Mouse (Mus musculus) neural tube, embryonic 14.5 days (tissue): Measurements from ENCODE around the gene Mdm4. TPM values are rescaled to one million over a fixed set of nuclear protein-coding genes. Genes with fewer than 3 reads are reported as not detected.

Source experiments
- ATAC-seq: fragments of 200-750 bp; cut with Nextera tagmentation; 2 replicates; pipeline ENCODE4 v1.8.0; 2017; ENCODE audit warnings: low read depth, mild to moderate bottlenecking, moderate TSS enrichment, moderate library complexity
- H3K27ac ChIP-seq: fragments of 300-500 bp; sonication (generic); 2 replicates; pipeline ENCODE4 v1.5.1; 2014; ENCODE audit warnings: low read depth, mild to moderate bottlenecking, control low read depth, low read length, moderate library complexity, mixed read lengths
- H3K27me3 ChIP-seq: fragments of 300-500 bp; sonication (generic); 2 replicates; pipeline ENCODE4 v1.6.1; 2014; ENCODE audit warnings: low read length; ENCODE audit not compliant: control insufficient read depth, insufficient read depth
- H3K36me3 ChIP-seq: fragments of 300-500 bp; sonication (generic); 2 replicates; pipeline ENCODE4 v1.6.1; 2014; ENCODE audit warnings: low read length, mixed read lengths; ENCODE audit not compliant: control insufficient read depth, insufficient read depth
- H3K4me1 ChIP-seq: fragments of 300-500 bp; sonication (generic); 2 replicates; pipeline ENCODE4 v1.6.1; 2014; ENCODE audit warnings: low read length; ENCODE audit not compliant: control insufficient read depth, insufficient read depth
- H3K4me2 ChIP-seq: fragments of 300-500 bp; sonication (generic); 2 replicates; pipeline ENCODE4 v1.6.1; 2014; ENCODE audit warnings: mild to moderate bottlenecking, low read depth, low read length, control low read depth
- H3K4me3 ChIP-seq: fragments of 300-500 bp; sonication (generic); 2 replicates; pipeline ENCODE4 v1.5.1; 2014; ENCODE audit warnings: low read depth, low read length, control low read depth, mixed read lengths
- H3K9ac ChIP-seq: fragments of 300-500 bp; sonication (generic); replicated peaks from 2 replicates; pipeline ENCODE4 v1.6.1; 2014; ENCODE audit warnings: low read depth, mild to moderate bottlenecking, control low read depth, low read length, mixed read lengths
- H3K9me3 ChIP-seq: fragments of 300-500 bp; sonication (generic); 2 replicates; pipeline ENCODE4 v1.6.1; 2016; ENCODE audit warnings: low read length; ENCODE audit not compliant: control insufficient read depth
- WGBS: fragments of 180-500 bp; shearing (Covaris S2); extraction: QIAGEN DNeasy Blood & Tissue Kit; methylation state at CpG from one replicate; pipeline ENCODE4 v1.1.7; 2014; 5-methylcytosine and 5-hydroxymethylcytosine counted together
- polyA plus RNA-seq: library from polyadenylated mRNA; unstranded; fragments of >200 nt; fragmentation: Nextera tagmentation; extraction: Ambion mirVana; gene quantifications from 2 replicates; pipeline ENCODE4 v1.2.1, GENCODE M21; 2014

The Mdm4 gene
- polyA plus RNA-seq, 1 experiment from 2014 or later, result 78.8 TPM

- no peak for ATAC-seq
- H3K27ac ChIP-seq, result no peak overlapping the region
Observed at GRCm38 (mm10) chr1:133019312-133019711, 11.0 kb downstream of the Mdm4 start.

GRCm38 (mm10) chr1:133018580-133018979 lies 11.8 kb downstream of the Mdm4 start:
- no peaks in the 10 kb centered on the region for H3K4me1 ChIP-seq
- no peaks in the 10 kb centered on the region for H3K27me3 ChIP-seq
- no peak overlapping the region for H3K4me2 ChIP-seq
- 91% methylated on average over 2 of the region's 2 CpGs for WGBS
- no peak for ATAC-seq
- no peak overlapping the region for H3K4me3 ChIP-seq
- peaks cover 8% of the 10 kb centered on the region; the same call in 1 of the 2 replicates for H3K36me3 ChIP-seq
- no peaks in the 10 kb centered on the region for H3K9me3 ChIP-seq
- no peak overlapping the region for H3K9ac ChIP-seq
- H3K27ac ChIP-seq, result no peak overlapping the region

More at GRCm38 (mm10) chr1:133019312-133019711, 11.0 kb downstream of the Mdm4 start:
- Histone ChIP-seq H3K27me3 (no peaks in the 10 kb centered on the region), H3K9me3 (no peaks in the 10 kb centered on the region), H3K4me2 (no peak overlapping the region), H3K4me1 (peaks cover 4% of the 10 kb centered on the region), H3K9ac (no peak overlapping the region), H3K4me3 (no peak overlapping the region), H3K36me3 (peaks cover 7% of the 10 kb centered on the region; the same call in 1 of the 2 replicates)

GRCm38 (mm10) chr1:133016775-133017428 lies 13.5 kb downstream of the Mdm4 start:
- no peak overlapping the region for H3K4me2 ChIP-seq
- ATAC-seq, result no peak

GRCm38 (mm10) chr1:133014196-133014595 lies 16.2 kb downstream of the Mdm4 start:
- H3K9ac ChIP-seq, result no peak overlapping the region
- no peaks in the 10 kb centered on the region for H3K9me3 ChIP-seq
- no peaks in the 10 kb centered on the region for H3K4me1 ChIP-seq
- no peak for ATAC-seq
- H3K4me2 ChIP-seq, result no peak overlapping the region
- H3K4me3 ChIP-seq, result no peak overlapping the region
- H3K36me3 ChIP-seq, result peaks cover 16% of the 10 kb centered on the region
- no peak overlapping the region for H3K27ac ChIP-seq
- no peaks in the 10 kb centered on the region for H3K27me3 ChIP-seq
- 90% methylated on average over 1 of the region's 1 CpGs for WGBS

More at GRCm38 (mm10) chr1:133016775-133017428, 13.5 kb downstream of the Mdm4 start:
- Histone ChIP-seq H3K36me3 (peaks cover 11% of the 10 kb centered on the region), H3K9me3 (no peaks in the 10 kb centered on the region), H3K4me1 (no peaks in the 10 kb centered on the region), H3K4me3 (no peak overlapping the region), H3K9ac (no peak overlapping the region), H3K27ac (no peak overlapping the region), H3K27me3 (no peaks in the 10 kb centered on the region)
- 94% methylated on average over 9 of the region's 9 CpGs for WGBS

DNA sequence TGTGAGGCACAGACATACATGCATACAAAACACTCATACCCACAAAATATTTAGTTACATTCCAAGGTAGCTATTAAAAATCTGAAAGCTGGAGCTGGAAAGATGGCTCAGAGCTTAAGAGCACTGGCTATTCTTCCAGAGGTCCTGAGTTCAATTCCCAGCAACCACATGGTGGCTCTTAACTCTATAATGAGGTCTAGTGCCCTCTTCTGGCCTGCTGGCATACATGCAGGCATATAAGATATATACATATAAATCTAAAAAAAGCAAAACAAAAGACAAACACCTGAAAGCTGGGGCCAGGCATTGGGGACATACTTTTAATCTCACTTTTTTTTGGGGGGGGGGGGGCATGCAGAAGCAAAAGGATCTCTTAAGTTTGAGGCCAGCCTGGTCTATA lies 17.0 kb downstream of the Mdm4 start:
- no peaks in the 10 kb centered on the region for H3K9me3 ChIP-seq
- no peaks in the 10 kb centered on the region for H3K27me3 ChIP-seq
- H3K4me2 ChIP-seq, result no peak overlapping the region
- H3K4me3 ChIP-seq, result no peak overlapping the region
- peaks cover 16% of the 10 kb centered on the region for H3K36me3 ChIP-seq
- no peak for ATAC-seq
- H3K9ac ChIP-seq, result no peak overlapping the region
- no peaks in the 10 kb centered on the region for H3K4me1 ChIP-seq
- no peak overlapping the region for H3K27ac ChIP-seq

DNA sequence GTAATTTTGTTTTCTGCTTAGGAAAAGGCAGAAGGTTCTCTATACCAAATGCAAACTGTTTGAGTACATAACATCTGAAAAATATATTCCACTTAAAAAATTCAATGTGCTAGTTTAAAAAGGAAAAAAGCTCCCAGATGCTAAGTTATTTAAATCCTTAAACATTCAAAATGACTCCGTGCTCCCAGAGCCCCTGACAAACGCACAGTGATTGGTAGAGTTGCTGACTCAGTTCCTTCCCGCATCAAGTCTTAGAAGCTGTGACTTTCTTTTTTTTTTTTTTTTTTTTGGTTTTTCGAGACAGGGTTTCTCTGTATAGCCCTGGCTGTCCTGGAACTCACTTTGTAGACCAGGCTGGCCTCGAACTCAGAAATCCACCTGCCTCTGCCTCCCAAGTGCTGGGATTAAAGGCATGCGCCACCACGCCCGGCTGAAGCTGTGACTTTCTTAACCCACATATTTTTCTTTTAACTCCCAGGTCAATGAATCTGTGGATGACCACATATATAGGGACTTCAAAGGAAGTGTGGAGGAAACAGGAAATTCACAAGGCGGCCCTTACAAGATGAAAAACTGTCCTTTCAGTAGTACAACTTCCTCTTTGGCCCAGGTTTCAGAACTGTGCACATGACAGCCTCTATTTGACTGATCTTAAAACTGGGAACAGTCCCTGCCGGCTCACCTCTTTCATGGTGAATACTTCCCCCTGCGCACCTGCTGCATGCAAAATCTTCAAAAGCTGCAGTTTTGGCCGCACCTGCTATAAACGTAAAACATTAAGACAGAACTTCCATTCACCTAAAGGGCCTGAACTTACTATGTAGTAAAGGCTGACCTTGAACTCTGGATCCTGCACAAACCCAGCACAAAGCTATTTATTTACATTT lies 18.2 kb downstream of the Mdm4 start:
- Histone ChIP-seq H3K4me2 (no peak overlapping the region), H3K36me3 (peaks cover 14% of the 10 kb centered on the region), H3K27ac (no peak overlapping the region), H3K27me3 (no peaks in the 10 kb centered on the region), H3K4me1 (no peaks in the 10 kb centered on the region), H3K9ac (no peak overlapping the region), H3K4me3 (no peak overlapping the region), H3K9me3 (no peaks in the 10 kb centered on the region)
- 88% methylated on average over 11 of the region's 13 CpGs for WGBS
- ATAC-seq, result no peak

- H3K9me3 ChIP-seq, result no peaks in the 10 kb centered on the region
- WGBS, result 89% methylated on average over 3 of the region's 3 CpGs
- H3K4me2 ChIP-seq, result no peak overlapping the region
- no peak overlapping the region for H3K4me3 ChIP-seq
- ATAC-seq, result no peak
- H3K4me1 ChIP-seq, result no peaks in the 10 kb centered on the region
- peaks cover 23% of the 10 kb centered on the region; the same call in 1 of the 2 replicates for H3K36me3 ChIP-seq
- H3K9ac ChIP-seq, result no peak overlapping the region
- H3K27me3 ChIP-seq, result no peaks in the 10 kb centered on the region
- H3K27ac ChIP-seq, result no peak overlapping the region
Observed at GRCm38 (mm10) chr1:133006571-133006970, 23.8 kb downstream of the Mdm4 start.

- Histone ChIP-seq H3K4me3 (no peak overlapping the region), H3K27me3 (no peaks in the 10 kb centered on the region), H3K4me1 (no peaks in the 10 kb centered on the region), H3K9ac (no peak overlapping the region), H3K4me2 (no peak overlapping the region), H3K9me3 (no peaks in the 10 kb centered on the region), H3K36me3 (peaks cover 37% of the 10 kb centered on the region), H3K27ac (no peak overlapping the region)
- ATAC-seq, result no peak
- WGBS, result 93% methylated on average over 6 of the region's 6 CpGs
Observed at GRCm38 (mm10) chr1:133000347-133000746, 30.0 kb downstream of the Mdm4 start.

DNA sequence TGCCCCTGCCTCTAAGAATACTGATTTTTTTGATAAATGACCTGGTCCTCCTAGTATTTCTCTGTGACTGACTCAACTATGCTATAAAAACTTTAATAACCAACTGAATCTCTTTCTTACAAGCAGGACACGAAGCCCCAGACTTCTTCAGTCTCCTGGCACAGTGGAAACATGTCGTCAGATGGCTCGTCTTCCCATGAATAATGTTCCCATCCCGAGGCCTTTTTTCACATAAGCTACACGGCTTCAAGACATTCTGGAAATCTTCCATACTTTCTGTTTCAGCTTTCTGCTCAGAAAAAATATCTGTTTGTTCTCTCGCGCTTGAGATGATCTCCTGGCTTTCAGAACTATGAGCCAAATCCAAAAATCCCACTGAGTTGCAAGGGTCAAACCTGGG lies 38.8 kb downstream of the Mdm4 start:
- no peak for ATAC-seq
- no peak overlapping the region for H3K27ac ChIP-seq
- H3K4me2 ChIP-seq, result no peak overlapping the region
- H3K4me3 ChIP-seq, result no peak overlapping the region
- WGBS, result 92% methylated on average over 7 of the region's 7 CpGs
- H3K27me3 ChIP-seq, result no peaks in the 10 kb centered on the region
- no peak overlapping the region for H3K9ac ChIP-seq
- H3K9me3 ChIP-seq, result no peaks in the 10 kb centered on the region
- H3K36me3 ChIP-seq, result peaks cover 38% of the 10 kb centered on the region
- H3K4me1 ChIP-seq, result no peaks in the 10 kb centered on the region
